Mouse (Mus musculus): ENCODE measurements around the gene Snx18. TPM values are rescaled to one million over a fixed set of nuclear protein-coding genes. Genes with fewer than 3 reads are reported as not detected.

Snx18 gene
- total RNA-seq, 4 experiments from 2014 or later: 23.3 to 29.6 (median 26.4) TPM

GRCm38 (mm10) chr13:113566411-113566810 lies 52.0 kb downstream of the Snx18 start:
- DNase-seq: no peak

DNA sequence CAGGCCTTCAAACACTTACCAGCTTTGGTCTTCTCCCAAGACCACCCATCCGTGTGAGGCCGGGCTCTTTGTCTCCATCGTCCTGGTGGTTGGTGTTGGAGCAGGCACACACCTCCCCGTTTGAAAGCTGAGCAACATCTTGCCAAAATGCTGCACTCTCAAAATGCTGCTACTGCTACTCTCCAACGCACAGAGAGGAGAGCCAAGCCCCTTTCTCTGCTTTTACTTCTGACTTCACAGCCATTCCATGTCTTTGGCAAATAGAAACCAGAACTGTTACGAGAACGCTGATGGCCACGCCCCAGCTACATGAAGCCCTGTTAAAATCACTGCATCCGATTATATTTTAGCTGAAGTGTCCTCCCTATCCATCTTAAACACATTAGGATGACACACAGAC lies 58.7 kb downstream of the Snx18 start:
- no peak for DNase-seq

- DNase-seq: no peak
Observed at GRCm38 (mm10) chr13:113556538-113556937, 61.8 kb downstream of the Snx18 start.

- DNase-seq: no peak
Observed at GRCm38 (mm10) chr13:113555226-113555625, 63.1 kb downstream of the Snx18 start.

DNA sequence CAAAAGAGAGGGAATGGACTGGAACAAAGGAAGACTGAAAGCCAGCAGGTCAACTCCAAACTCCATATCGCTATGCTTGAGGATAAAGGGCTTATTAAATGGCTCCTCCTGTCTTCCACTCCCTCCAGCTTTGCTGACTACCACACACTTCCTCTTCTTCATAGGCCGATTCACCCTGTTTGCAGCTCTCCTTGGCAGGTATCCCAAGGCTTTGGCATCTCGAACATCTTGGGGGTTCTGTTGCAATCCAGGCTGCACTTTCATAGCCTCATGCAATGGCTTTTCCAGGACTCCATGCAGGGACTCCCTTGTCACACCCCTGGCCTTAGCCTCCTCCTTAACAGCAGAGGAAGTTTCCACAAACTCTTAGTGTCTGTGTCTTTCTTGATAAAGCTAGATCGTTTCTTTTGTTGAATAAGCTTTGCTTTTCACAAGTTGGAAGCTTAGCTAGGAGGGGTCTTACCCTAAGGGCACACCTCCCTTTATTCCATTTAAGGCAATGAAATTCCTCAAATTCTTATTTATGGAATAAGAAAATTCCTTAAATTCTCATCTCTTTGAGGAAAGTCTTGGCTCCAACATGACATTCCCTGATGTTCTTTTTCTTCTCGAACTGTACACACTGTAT lies 64.6 kb downstream of the Snx18 start:
- DNase-seq: no peak

DNA sequence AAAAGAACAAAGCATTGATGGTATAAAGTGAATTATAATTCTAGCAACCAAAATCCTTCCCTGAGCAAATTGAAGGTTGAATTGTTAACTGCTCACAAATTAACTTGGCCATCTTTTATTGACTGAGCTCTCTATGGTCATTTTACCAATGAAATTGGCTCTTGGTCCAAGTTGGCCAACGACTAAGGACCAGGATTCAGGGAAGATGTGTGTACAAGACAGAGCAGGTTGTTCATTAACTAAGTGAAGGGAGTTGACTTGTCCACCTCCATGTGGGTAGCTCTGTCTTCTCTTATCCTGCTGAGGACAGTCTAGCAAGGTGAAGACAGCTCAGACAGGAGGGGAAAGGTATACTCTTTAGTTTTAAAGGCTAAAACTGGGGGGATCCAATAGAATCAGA lies 66.0 kb downstream of the Snx18 start:
- no peak for DNase-seq

- DNase-seq: peak; percentile 38
Observed at GRCm38 (mm10) chr13:113550866-113551565, 67.3 kb downstream of the Snx18 start.

- DNase-seq: no peak
Observed at GRCm38 (mm10) chr13:113549021-113549420, 69.3 kb downstream of the Snx18 start.

DNA sequence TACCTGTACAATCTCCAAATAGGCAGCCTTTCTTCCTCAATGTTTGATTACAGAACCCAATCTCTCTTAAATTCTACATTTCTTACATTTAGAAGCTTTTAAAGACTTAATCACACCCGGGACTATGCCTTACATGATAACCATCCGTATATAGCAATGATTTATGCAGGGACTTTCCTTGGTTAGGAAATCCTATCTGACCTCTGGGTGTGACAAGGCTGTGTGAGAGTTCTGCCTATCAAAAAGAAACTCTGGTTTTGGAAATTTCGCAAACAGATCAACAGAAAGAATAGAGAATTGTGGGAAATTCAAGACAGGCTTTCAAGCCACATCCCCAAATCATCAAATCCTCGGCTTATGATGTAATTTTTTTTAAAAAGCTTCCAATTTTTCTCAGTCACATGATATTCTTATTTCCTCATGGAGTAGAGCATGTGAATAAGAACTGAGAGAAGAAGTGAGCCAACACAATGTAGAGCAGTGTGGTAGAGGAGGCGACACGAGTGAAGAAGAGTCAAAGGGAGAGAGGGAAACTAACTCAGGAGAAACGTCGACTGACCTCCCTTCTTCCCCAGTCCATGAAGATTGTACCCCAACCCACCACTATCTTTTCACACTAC lies 70.4 kb downstream of the Snx18 start:
- no peak for DNase-seq

GRCm38 (mm10) chr13:113542374-113542773 lies 76.0 kb downstream of the Snx18 start:
- no peak for DNase-seq

Other genes starting within 250 kb of the Snx18 start
- not detected for gene Hspb3, start 45.1 kb upstream of the Snx18 start, total RNA-seq (2022)
- 10 to 100 TPM; 30.3 to 36.2 (median 32.6) TPM for gene Arl15, start 175.9 kb upstream of the Snx18 start, total RNA-seq (2022)